Mouse (Mus musculus) left cerebral cortex, adult 9 months (tissue): ENCODE results near the gene Fgfr2.
"Not testable (repeated sequence)": the region's sequence is repeated elsewhere in the genome, so short reads cannot be mapped to it uniquely, and the experiment has no call there.

Experiments used
- DNase-seq, 2 experiments: peaks; one replicate each; pipeline ENCODE4 v3.0.0; 2022; ENCODE audit warnings: low spot score in 2 of 2

Fgfr2 gene

GRCm38 (mm10) chr7:132540597-132540996 is 582.6 kb downstream of the Fgfr2 start:
- no peak for DNase-seq

- DNase-seq: no peak
Observed at GRCm38 (mm10) chr7:132529206-132529605, 593.9 kb downstream of the Fgfr2 start.

GRCm38 (mm10) chr7:132513419-132513982 is 609.6 kb downstream of the Fgfr2 start:
- peak in 1 of 2 experiments; percentile 11 for DNase-seq

GRCm38 (mm10) chr7:132509110-132509509 is 614.0 kb downstream of the Fgfr2 start:
- DNase-seq: no peak

GRCm38 (mm10) chr7:132507361-132507760 is 615.8 kb downstream of the Fgfr2 start:
- DNase-seq: no peak

- no peak for DNase-seq
Observed at GRCm38 (mm10) chr7:132506226-132506625, 616.9 kb downstream of the Fgfr2 start.

GRCm38 (mm10) chr7:132502445-132502844 is 620.7 kb downstream of the Fgfr2 start:
- not testable (repeated sequence) for DNase-seq

GRCm38 (mm10) chr7:132497142-132497541 is 626.0 kb downstream of the Fgfr2 start:
- DNase-seq: no peak

- no peak for DNase-seq
Observed at GRCm38 (mm10) chr7:132494263-132494662, 628.9 kb downstream of the Fgfr2 start.

- DNase-seq: no peak
Observed at GRCm38 (mm10) chr7:132493632-132494031, 629.5 kb downstream of the Fgfr2 start.

GRCm38 (mm10) chr7:132491902-132492301 is 631.2 kb downstream of the Fgfr2 start:
- DNase-seq: no peak

GRCm38 (mm10) chr7:132487361-132487760 is 635.8 kb downstream of the Fgfr2 start:
- no peak for DNase-seq

- no peak for DNase-seq
Observed at GRCm38 (mm10) chr7:132486403-132487178, 636.6 kb downstream of the Fgfr2 start.

GRCm38 (mm10) chr7:132484424-132484823 is 638.7 kb downstream of the Fgfr2 start:
- DNase-seq: no peak

GRCm38 (mm10) chr7:132480696-132481306 is 642.3 kb downstream of the Fgfr2 start:
- DNase-seq: no peak

GRCm38 (mm10) chr7:132478295-132478809 is 644.8 kb downstream of the Fgfr2 start:
- no peak for DNase-seq

- no peak for DNase-seq
Observed at GRCm38 (mm10) chr7:132477753-132478152, 645.4 kb downstream of the Fgfr2 start.

- DNase-seq: no peak
Observed at GRCm38 (mm10) chr7:132476491-132476890, 646.7 kb downstream of the Fgfr2 start.

- peak in 1 of 2 experiments; percentile 77 for DNase-seq
Observed at GRCm38 (mm10) chr7:132475069-132475468, 648.1 kb downstream of the Fgfr2 start.

GRCm38 (mm10) chr7:132471327-132471726 is 651.8 kb downstream of the Fgfr2 start:
- peak in 1 of 2 experiments; percentile 57 for DNase-seq

GRCm38 (mm10) chr7:132468391-132468790 is 654.8 kb downstream of the Fgfr2 start:
- DNase-seq: no peak

- DNase-seq: no peak
Observed at GRCm38 (mm10) chr7:132465897-132466296, 657.3 kb downstream of the Fgfr2 start.

- no peak for DNase-seq
Observed at GRCm38 (mm10) chr7:132464894-132465293, 658.3 kb downstream of the Fgfr2 start.
